Mouse (Mus musculus) forebrain, embryonic 14.5 days (tissue): Measurements from ENCODE around the gene Ccdc6. TPM values are rescaled to one million over a fixed set of nuclear protein-coding genes. Genes with fewer than 3 reads are reported as not detected.

Experiments
- ATAC-seq: fragments of 200-750 bp; cut with Nextera tagmentation; 2 replicates; pipeline ENCODE4 v1.8.0; 2017; ENCODE audit warnings: mild to moderate bottlenecking, moderate library complexity
- DNase-seq: peaks from one replicate; pipeline ENCODE4 v3.0.0-alpha.2; 2015; ENCODE audit warnings: low spot score
- H3K27ac ChIP-seq: fragments of 300-500 bp; sonication (generic); 2 replicates; pipeline ENCODE4 v1.5.1; 2014; ENCODE audit warnings: low read depth, mild to moderate bottlenecking, control low read depth, low read length, moderate library complexity
- H3K27me3 ChIP-seq: fragments of 300-500 bp; sonication (generic); replicated peaks from 2 replicates; pipeline ENCODE4 v1.6.1; 2014; ENCODE audit warnings: low read length, control low read depth, mixed read lengths; ENCODE audit not compliant: control insufficient read depth, insufficient read depth
- H3K36me3 ChIP-seq: fragments of 300-500 bp; sonication (generic); 2 replicates; pipeline ENCODE4 v1.6.1; 2014; ENCODE audit warnings: low read length, control low read depth; ENCODE audit not compliant: control insufficient read depth, insufficient read depth
- H3K4me1 ChIP-seq: fragments of 300-500 bp; sonication (generic); 2 replicates; pipeline ENCODE4 v1.6.1; 2014; ENCODE audit warnings: antibody characterized with exemption, low read length, control low read depth; ENCODE audit not compliant: control insufficient read depth, insufficient read depth
- H3K4me2 ChIP-seq: fragments of 300-500 bp; sonication (generic); 2 replicates; pipeline ENCODE4 v1.6.1; 2014; ENCODE audit warnings: mild to moderate bottlenecking, control low read depth, low read length
- H3K4me3 ChIP-seq: fragments of 300-500 bp; sonication (generic); 2 replicates; pipeline ENCODE4 v1.5.1; 2014; ENCODE audit warnings: low read depth, low read length, control low read depth
- H3K9ac ChIP-seq: fragments of 300-500 bp; sonication (generic); 2 replicates; pipeline ENCODE4 v1.6.1; 2014; ENCODE audit warnings: mild to moderate bottlenecking, low read length, control low read depth, moderate library complexity
- H3K9me3 ChIP-seq: fragments of 300-500 bp; sonication (generic); replicated peaks from 2 replicates; pipeline ENCODE4 v1.6.1; 2016; ENCODE audit warnings: low read length, control low read depth, mixed read lengths; ENCODE audit not compliant: control insufficient read depth
- WGBS: fragments of 180-500 bp; shearing (Covaris S2); extraction: QIAGEN DNeasy Blood & Tissue Kit; methylation state at CpG from one replicate; pipeline ENCODE4 v1.1.7; 2014; 5-methylcytosine and 5-hydroxymethylcytosine counted together
- polyA plus RNA-seq: library from polyadenylated mRNA; unstranded; fragments of >200 nt; fragmentation: Nextera tagmentation; extraction: Ambion mirVana; gene quantifications from 2 replicates; pipeline ENCODE4 v1.2.1, GENCODE M21; 2014

The Ccdc6 gene
- polyA plus RNA-seq, 1 experiment from 2014 or later = 22.8 TPM

- no peak overlapping the region for H3K4me3 ChIP-seq
- no peaks in the 10 kb centered on the region for H3K27me3 ChIP-seq
- DNase-seq = no peak
- no peaks in the 10 kb centered on the region for H3K36me3 ChIP-seq
- no peak overlapping the region for H3K9ac ChIP-seq
- ATAC-seq = no peak
- no peaks in the 10 kb centered on the region for H3K4me1 ChIP-seq
- 88% methylated on average over 12 of the region's 12 CpGs for WGBS
- no peak overlapping the region for H3K27ac ChIP-seq
- no peak overlapping the region for H3K4me2 ChIP-seq
- peaks cover 3% of the 10 kb centered on the region; the same call in 1 of the 2 replicates for H3K9me3 ChIP-seq
Measured at GRCm38 (mm10) chr10:70085256-70085961, 11.5 kb upstream of the Ccdc6 start.

- DNase-seq (no peak), ATAC-seq (no peak)
- Histone ChIP-seq H3K4me1 (no peaks in the 10 kb centered on the region), H3K36me3 (no peaks in the 10 kb centered on the region), H3K4me2 (no peak overlapping the region), H3K27me3 (no peaks in the 10 kb centered on the region), H3K27ac (no peak overlapping the region), H3K9me3 (peaks cover 3% of the 10 kb centered on the region; the same call in 1 of the 2 replicates), H3K4me3 (no peak overlapping the region), H3K9ac (no peak overlapping the region)
- 88% methylated on average over 5 of the region's 5 CpGs for WGBS
Measured at GRCm38 (mm10) chr10:70088788-70089187, 8.1 kb upstream of the Ccdc6 start.

- DNase-seq (no peak), ATAC-seq (no peak)
- Histone ChIP-seq H3K27ac (no peak overlapping the region), H3K4me2 (no peak overlapping the region), H3K36me3 (no peaks in the 10 kb centered on the region), H3K9ac (no peak overlapping the region), H3K9me3 (peaks cover 3% of the 10 kb centered on the region; the same call in 1 of the 2 replicates), H3K4me1 (0 out of 2 replicates have a peak, but pooled peaks cover 2% of the 10 kb centered on the region), H3K27me3 (no peaks in the 10 kb centered on the region), H3K4me3 (no peak overlapping the region)
- WGBS = 74% methylated on average over 4 of the region's 4 CpGs
Measured at GRCm38 (mm10) chr10:70091876-70092462, 5.0 kb upstream of the Ccdc6 start.

- no peak overlapping the region for H3K27ac ChIP-seq
- DNase-seq (no peak), ATAC-seq (no peak)
- no peak overlapping the region for H3K4me2 ChIP-seq
- no peaks in the 10 kb centered on the region for H3K27me3 ChIP-seq
- no peak overlapping the region for H3K9ac ChIP-seq
- no peaks in the 10 kb centered on the region for H3K9me3 ChIP-seq
- no peaks in the 10 kb centered on the region for H3K36me3 ChIP-seq
- WGBS = 57% methylated on average over 1 of the region's 1 CpGs
- H3K4me3 ChIP-seq = no peak overlapping the region
- H3K4me1 ChIP-seq = peaks cover 6% of the 10 kb centered on the region
Measured at GRCm38 (mm10) chr10:70093782-70094181, 3.1 kb upstream of the Ccdc6 start.

GRCm38 (mm10) chr10:70095031-70095470 is 1.9 kb upstream of the Ccdc6 start:
- no peaks in the 10 kb centered on the region for H3K36me3 ChIP-seq
- H3K4me1 ChIP-seq = peaks cover 13% of the 10 kb centered on the region
- ATAC-seq (no peak), DNase-seq (peak; percentile 64)
- no peak overlapping the region; the same call in 1 of the 2 replicates for H3K27ac ChIP-seq
- 0% methylated on average over 14 of the region's 14 CpGs for WGBS
- H3K9ac ChIP-seq = peak overlapping the region; percentile 36; the same call in 1 of the 2 replicates
- H3K4me3 ChIP-seq = peak overlapping the region; percentile 37
- H3K4me2 ChIP-seq = peak overlapping the region; percentile 76
- H3K9me3 ChIP-seq = no peaks in the 10 kb centered on the region
- H3K27me3 ChIP-seq = no peaks in the 10 kb centered on the region

- no peak for ATAC-seq
- H3K4me2 ChIP-seq = peak overlapping the region; percentile 76
- H3K9me3 ChIP-seq = no peaks in the 10 kb centered on the region
- DNase-seq = peak; percentile 11
- H3K36me3 ChIP-seq = no peaks in the 10 kb centered on the region
- H3K27ac ChIP-seq = no peak overlapping the region; the same call in 1 of the 2 replicates
- H3K9ac ChIP-seq = 0 out of 2 replicates have a peak overlapping the region, but pooled peaks have one; percentile 36
- 18% methylated on average over 13 of the region's 13 CpGs for WGBS
- peaks cover 13% of the 10 kb centered on the region for H3K4me1 ChIP-seq
- peak overlapping the region; percentile 74 for H3K4me3 ChIP-seq
- no peaks in the 10 kb centered on the region for H3K27me3 ChIP-seq
Measured at GRCm38 (mm10) chr10:70095506-70096270, 1.2 kb upstream of the Ccdc6 start.

GRCm38 (mm10) chr10:70097291-70097901 is 475 bp downstream of the Ccdc6 start:
- DNase-seq = peak; percentile 37
- WGBS = 2% methylated on average over 33 of the region's 58 CpGs
- H3K9me3 ChIP-seq = no peaks in the 10 kb centered on the region
- peak overlapping the region; percentile 85 for H3K27ac ChIP-seq
- H3K27me3 ChIP-seq = no peaks in the 10 kb centered on the region
- H3K36me3 ChIP-seq = no peaks in the 10 kb centered on the region
- H3K4me1 ChIP-seq = peaks cover 13% of the 10 kb centered on the region
- H3K4me2 ChIP-seq = peak overlapping the region; percentile 86
- H3K4me3 ChIP-seq = peak overlapping the region; percentile 74
- peak; percentile 32 for ATAC-seq
- H3K9ac ChIP-seq = peak overlapping the region; percentile 82

- no peaks in the 10 kb centered on the region for H3K36me3 ChIP-seq
- peaks cover 13% of the 10 kb centered on the region for H3K4me1 ChIP-seq
- H3K9me3 ChIP-seq = no peaks in the 10 kb centered on the region
- under 1% methylated on average over 28 of the region's 29 CpGs for WGBS
- peak; percentile 32 for ATAC-seq
- H3K27me3 ChIP-seq = no peaks in the 10 kb centered on the region
- H3K4me2 ChIP-seq = peak overlapping the region; percentile 86
- H3K9ac ChIP-seq = peak overlapping the region; percentile 82
- H3K27ac ChIP-seq = peak overlapping the region; percentile 85
- DNase-seq = peak; percentile 80
- peak overlapping the region; percentile 74 for H3K4me3 ChIP-seq
Measured at GRCm38 (mm10) chr10:70097911-70098569, 1.1 kb downstream of the Ccdc6 start.
